Mouse (Mus musculus) heart, postnatal 25 days (tissue): ENCODE results near the gene Cgref1. TPM values are rescaled to one million over a fixed set of nuclear protein-coding genes. Genes with fewer than 3 reads are reported as not detected.

Source experiments
- DNase-seq: peaks from one replicate; pipeline ENCODE4 v3.0.0; 2022; ENCODE audit warnings: low spot score
- intact Hi-C: fragments of 180-260 bp; cut with DNase I; formaldehyde crosslinking; loops from one replicate; pipeline ENCODE4 v1.15.1; 2025
- total RNA-seq, 2 experiments: library from RNA; stranded (reverse); gene quantifications; 2 replicates each; pipeline ENCODE4 v1.2.3; 2021

The Cgref1 gene
- total RNA-seq, 2 experiments from 2014 or later: 0.39 to 0.53 TPM

- intact Hi-C loops: no loop called here
- DNase-seq: no peak
Observed at GRCm38 (mm10) chr5:30951706-30952105, 6.3 kb upstream of the Cgref1 start.

- intact Hi-C loops: no loop called here
- no peak for DNase-seq
Observed at GRCm38 (mm10) chr5:30950922-30951321, 5.5 kb upstream of the Cgref1 start.

- intact Hi-C loops: no loop called here
- DNase-seq: no peak
Observed at GRCm38 (mm10) chr5:30950451-30950850, 5.1 kb upstream of the Cgref1 start.

- intact Hi-C loops: no loop called here
- peak; percentile 88 for DNase-seq
Observed at GRCm38 (mm10) chr5:30949654-30950326, 4.4 kb upstream of the Cgref1 start.

GRCm38 (mm10) chr5:30948620-30949019, 3.2 kb upstream of the Cgref1 start:
- DNase-seq: no peak
- intact Hi-C loops: no loop called here

- no peak for DNase-seq
- intact Hi-C loops: no loop called here
Observed at GRCm38 (mm10) chr5:30944344-30944743, 1.0 kb downstream of the Cgref1 start.

GRCm38 (mm10) chr5:30943004-30943403, 2.4 kb downstream of the Cgref1 start:
- DNase-seq: no peak
- intact Hi-C loops: loop anchor here (1.0 kb wide), 1 partner anchor 137 kb away; no protein-coding TSS in a partner anchor

- no peak for DNase-seq
- intact Hi-C loops: no loop called here
Observed at GRCm38 (mm10) chr5:30934725-30935461, 10.5 kb downstream of the Cgref1 start.

GRCm38 (mm10) chr5:30933705-30934104, 11.7 kb downstream of the Cgref1 start:
- intact Hi-C loops: no loop called here
- DNase-seq: no peak

- intact Hi-C loops: no loop called here
Observed at GRCm38 (mm10) chr5:30931378-30931777, 14.0 kb downstream of the Cgref1 start.

GRCm38 (mm10) chr5:30930846-30931245, 14.5 kb downstream of the Cgref1 start:
- no peak for DNase-seq
- intact Hi-C loops: loop anchor here (1.0 kb wide), 1 partner anchor 73 kb away; no protein-coding TSS in a partner anchor

More at GRCm38 (mm10) chr5:30931378-30931777, 14.0 kb downstream of the Cgref1 start:
- DNase-seq: no peak

- DNase-seq: no peak
- intact Hi-C loops: loop anchor here (1.0 kb wide), 1 partner anchor 74 kb away; no protein-coding TSS in a partner anchor
Observed at GRCm38 (mm10) chr5:30930121-30930520, 15.3 kb downstream of the Cgref1 start.

GRCm38 (mm10) chr5:30927945-30928529, 17.4 kb downstream of the Cgref1 start:
- intact Hi-C loops: no loop called here
- DNase-seq: no peak

GRCm38 (mm10) chr5:30926073-30926472, 19.3 kb downstream of the Cgref1 start:
- intact Hi-C loops: no loop called here

GRCm38 (mm10) chr5:30925217-30925616, 20.2 kb downstream of the Cgref1 start:
- no peak for DNase-seq
- intact Hi-C loops: no loop called here

More at GRCm38 (mm10) chr5:30926073-30926472, 19.3 kb downstream of the Cgref1 start:
- no peak for DNase-seq

- intact Hi-C loops: loop anchor here (5.0 kb wide), 1 partner anchor 112 kb away; the partner anchor contains the start of gene Mapre3
- DNase-seq: no peak
Observed at GRCm38 (mm10) chr5:30924614-30925013, 20.8 kb downstream of the Cgref1 start.

- intact Hi-C loops: loop anchor here (5.0 kb wide), 1 partner anchor 111 kb away; the partner anchor contains the start of gene Mapre3
- no peak for DNase-seq
Observed at GRCm38 (mm10) chr5:30923119-30923518, 22.3 kb downstream of the Cgref1 start.

GRCm38 (mm10) chr5:30922581-30923041, 22.8 kb downstream of the Cgref1 start:
- no peak for DNase-seq
- intact Hi-C loops: loop anchor here (5.0 kb wide), 1 partner anchor 110 kb away; the partner anchor contains the start of gene Mapre3

- peak; percentile 74 for DNase-seq
- intact Hi-C loops: loop anchor here (5.0 kb wide), 1 partner anchor 109 kb away; the partner anchor contains the start of gene Mapre3
Observed at GRCm38 (mm10) chr5:30921256-30922033, 23.9 kb downstream of the Cgref1 start, which contains the start of gene Khk. TSS of gene Khk (plus strand) at chr5:30921431.
